Mouse (Mus musculus): ENCODE measurements around the gene Morn3. TPM values are rescaled to one million over a fixed set of nuclear protein-coding genes. Genes with fewer than 3 reads are reported as not detected.
A peak's percentile ranks its signal among the peaks of the same experiment; 100 is the strongest.

The Morn3 gene
- polyA plus RNA-seq, 1 experiment from 2014 or later: 0.67 TPM

GRCm38 (mm10) chr5:123017504-123017903 is 29.3 kb downstream of the Morn3 start:
- no peak for ATAC-seq (ENCODE audit: low read depth)
- 80% methylated on average over 4 of the region's 4 CpGs for WGBS
- Histone ChIP-seq H3K4me1 (replicated peaks) (peaks cover 45% of the 10 kb centered on the region), H3K36me3 (no peaks in the 10 kb centered on the region; the same call in 1 of the 2 replicates), H3K4me3 (no peak overlapping the region), H3K9ac (no peak overlapping the region), H3K27ac (replicated peaks) (no peak overlapping the region), H3K27me3 (no peaks in the 10 kb centered on the region), H3K9me3 (no peaks in the 10 kb centered on the region), H3K4me2 (no peak overlapping the region)

- peak overlapping the region; percentile 60 for H3K4me3 ChIP-seq
- WGBS: 23% methylated on average over 8 of the region's 8 CpGs
- no peak for ATAC-seq (ENCODE audit: low read depth)
- peak overlapping the region; percentile 94 for H3K27ac ChIP-seq (replicated peaks)
- H3K9ac ChIP-seq: peak overlapping the region; percentile 80
- no peaks in the 10 kb centered on the region for H3K36me3 ChIP-seq
- H3K4me1 ChIP-seq (replicated peaks): peaks cover 45% of the 10 kb centered on the region
- no peaks in the 10 kb centered on the region for H3K9me3 ChIP-seq
- no peaks in the 10 kb centered on the region for H3K27me3 ChIP-seq
- H3K4me2 ChIP-seq: peak overlapping the region; percentile 75
Observed at GRCm38 (mm10) chr5:123015915-123016314, 30.9 kb downstream of the Morn3 start.

DNA sequence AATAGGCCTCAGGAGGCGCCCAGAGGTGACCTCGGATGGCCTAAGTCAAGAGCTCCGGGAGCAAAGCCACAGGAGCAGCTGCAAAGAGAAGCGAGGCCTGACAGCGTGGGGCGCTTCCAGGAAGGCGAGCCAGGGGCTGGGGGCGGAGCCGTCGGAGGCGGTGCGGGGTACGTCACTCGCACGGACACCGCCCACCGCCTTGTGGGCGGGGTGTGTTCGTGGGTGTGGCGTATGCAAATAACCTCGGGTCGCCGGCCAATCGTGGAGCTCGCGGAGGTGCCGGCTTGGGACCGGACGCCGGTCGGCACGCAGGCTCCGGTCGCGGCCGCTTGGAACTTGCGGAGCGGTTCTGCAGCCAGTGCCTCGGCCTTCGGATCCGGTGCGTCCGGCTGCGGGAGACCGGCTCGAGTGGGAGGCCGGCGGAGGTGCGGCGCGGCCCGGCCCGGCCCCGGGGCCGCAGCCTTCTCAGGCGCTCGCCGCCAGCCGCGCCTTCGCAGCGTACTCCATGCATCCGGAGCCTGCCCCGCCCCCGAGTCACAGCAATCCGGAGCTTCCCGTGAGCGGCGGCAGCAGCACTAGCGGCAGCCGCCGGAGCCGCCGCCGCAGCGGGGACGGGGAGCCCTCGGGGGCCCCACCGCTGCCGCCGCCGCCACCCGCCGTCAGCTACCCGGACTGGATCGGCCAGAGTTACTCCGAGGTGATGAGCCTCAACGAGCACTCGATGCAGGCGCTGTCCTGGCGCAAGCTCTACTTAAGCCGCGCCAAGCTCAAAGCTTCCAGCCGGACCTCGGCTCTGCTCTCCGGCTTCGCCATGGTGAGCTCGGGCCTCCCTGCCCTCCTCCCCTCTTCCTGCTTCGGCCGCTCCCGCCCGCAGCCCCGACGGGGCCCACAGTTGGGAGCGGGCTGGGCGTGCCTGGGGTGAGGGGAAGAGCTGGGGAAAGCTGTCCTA is 31.8 kb downstream of the Morn3 start, which contains the start of gene Orai1:
TSS of gene Orai1 (plus strand) at position 322 of the 949 bp plus-strand sequence.
- Histone ChIP-seq H3K4me2 (peak within 1 kb of the TSS; percentile 75), H3K27me3 (no peaks in the 10 kb centered on the region), H3K9ac (peak within 1 kb of the TSS; percentile 80), H3K27ac (replicated peaks) (peak within 1 kb of the TSS; percentile 94), H3K4me1 (replicated peaks) (peaks cover 47% of the 10 kb centered on the region), H3K36me3 (no peaks in the 10 kb centered on the region), H3K9me3 (no peaks in the 10 kb centered on the region), H3K4me3 (peak within 1 kb of the TSS; percentile 60)
- ATAC-seq (ENCODE audit: low read depth): peak; percentile 94
- under 1% methylated on average over 106 of the region's 106 CpGs for WGBS

DNA sequence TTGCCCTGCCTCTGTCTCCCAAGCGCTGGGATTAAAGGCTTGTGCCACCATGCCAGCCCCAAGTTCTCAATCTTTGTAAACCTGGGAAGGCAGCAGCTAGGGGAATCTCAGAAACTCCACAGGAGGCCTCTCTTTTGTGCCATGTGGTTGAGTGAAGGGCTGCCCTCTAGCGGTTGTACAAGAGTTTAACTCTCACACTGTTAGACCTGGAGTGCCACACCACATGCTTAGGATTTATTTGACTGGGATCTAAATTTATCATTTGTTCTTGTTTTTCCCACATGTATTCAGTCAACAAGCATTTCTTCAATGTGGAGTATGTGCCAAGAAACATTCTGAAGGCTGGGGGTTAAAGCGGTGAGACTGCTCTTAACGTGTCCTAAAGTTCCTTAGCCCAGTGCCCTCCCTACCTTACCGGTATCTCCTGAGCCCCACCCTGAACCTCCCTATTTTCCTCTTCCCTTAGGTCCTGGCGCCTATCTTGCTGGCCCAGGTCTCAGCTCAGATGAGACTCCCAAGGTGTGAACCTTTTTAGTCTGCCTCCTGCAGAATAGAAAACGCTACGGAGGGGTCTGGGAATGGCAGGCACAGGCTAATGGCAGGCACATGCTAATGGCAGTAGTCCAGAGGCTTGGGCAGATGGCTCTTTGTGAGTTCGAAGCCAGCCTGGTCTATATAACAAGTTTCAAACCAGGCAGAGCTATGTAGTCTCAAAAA is 33.1 kb downstream of the Morn3 start:
- Histone ChIP-seq H3K9me3 (no peaks in the 10 kb centered on the region), H3K4me3 (no peak overlapping the region), H3K36me3 (no peaks in the 10 kb centered on the region), H3K27me3 (no peaks in the 10 kb centered on the region), H3K9ac (no peak overlapping the region), H3K4me2 (no peak overlapping the region), H3K4me1 (replicated peaks) (peaks cover 43% of the 10 kb centered on the region), H3K27ac (replicated peaks) (no peak overlapping the region; the same call in 1 of the 2 replicates)
- 65% methylated on average over 9 of the region's 9 CpGs for WGBS
- no peak for ATAC-seq (ENCODE audit: low read depth)

DNA sequence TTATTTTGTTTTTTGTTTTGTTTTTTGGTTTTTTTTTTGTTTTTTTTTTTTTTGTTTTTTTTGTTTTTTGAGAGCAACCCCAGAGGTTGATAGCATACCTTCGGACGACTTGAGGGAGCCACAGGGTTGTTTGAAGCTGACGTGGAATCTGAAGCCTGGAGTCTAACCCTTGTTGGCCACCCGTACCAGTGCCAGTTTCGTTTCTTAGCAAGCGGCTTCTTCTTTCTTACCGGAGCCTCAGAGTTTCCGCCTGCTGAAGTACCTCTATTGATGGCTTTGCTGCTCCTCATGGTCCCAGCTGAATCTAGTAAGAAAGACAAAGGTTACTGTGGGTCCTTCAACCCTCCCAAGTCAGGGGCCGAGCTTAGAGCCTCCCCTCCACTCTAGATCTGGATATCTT is 35.1 kb downstream of the Morn3 start:
- ATAC-seq (ENCODE audit: low read depth): no peak
- H3K4me1 ChIP-seq (replicated peaks): peaks cover 30% of the 10 kb centered on the region
- no peaks in the 10 kb centered on the region for H3K9me3 ChIP-seq
- no peak overlapping the region for H3K27ac ChIP-seq (replicated peaks)
- 96% methylated on average over 9 of the region's 9 CpGs for WGBS
- H3K36me3 ChIP-seq: no peaks in the 10 kb centered on the region
- no peaks in the 10 kb centered on the region for H3K27me3 ChIP-seq
- no peak overlapping the region for H3K9ac ChIP-seq
- no peak overlapping the region for H3K4me3 ChIP-seq
- no peak overlapping the region for H3K4me2 ChIP-seq

- H3K36me3 ChIP-seq: no peaks in the 10 kb centered on the region
- no peaks in the 10 kb centered on the region for H3K27me3 ChIP-seq
- H3K9me3 ChIP-seq: no peaks in the 10 kb centered on the region
- H3K9ac ChIP-seq: no peak overlapping the region
- peaks cover 27% of the 10 kb centered on the region for H3K4me1 ChIP-seq (replicated peaks)
- no peak overlapping the region for H3K4me2 ChIP-seq
- no peak overlapping the region for H3K27ac ChIP-seq (replicated peaks)
- 90% methylated on average over 6 of the region's 6 CpGs for WGBS
- ATAC-seq (ENCODE audit: low read depth): no peak
- H3K4me3 ChIP-seq: no peak overlapping the region
Observed at GRCm38 (mm10) chr5:123010806-123011205, 36.0 kb downstream of the Morn3 start.

GRCm38 (mm10) chr5:123009873-123010272 is 36.9 kb downstream of the Morn3 start:
- H3K9me3 ChIP-seq: no peaks in the 10 kb centered on the region
- H3K4me1 ChIP-seq (replicated peaks): peaks cover 24% of the 10 kb centered on the region
- 57% methylated on average over 11 of the region's 11 CpGs for WGBS
- no peak overlapping the region for H3K9ac ChIP-seq
- H3K27me3 ChIP-seq: no peaks in the 10 kb centered on the region
- H3K4me3 ChIP-seq: no peak overlapping the region
- ATAC-seq (ENCODE audit: low read depth): no peak
- no peaks in the 10 kb centered on the region for H3K36me3 ChIP-seq
- no peak overlapping the region for H3K4me2 ChIP-seq
- no peak overlapping the region for H3K27ac ChIP-seq (replicated peaks)

GRCm38 (mm10) chr5:123008877-123009493 is 37.8 kb downstream of the Morn3 start:
- WGBS: 83% methylated on average over 7 of the region's 7 CpGs

DNA sequence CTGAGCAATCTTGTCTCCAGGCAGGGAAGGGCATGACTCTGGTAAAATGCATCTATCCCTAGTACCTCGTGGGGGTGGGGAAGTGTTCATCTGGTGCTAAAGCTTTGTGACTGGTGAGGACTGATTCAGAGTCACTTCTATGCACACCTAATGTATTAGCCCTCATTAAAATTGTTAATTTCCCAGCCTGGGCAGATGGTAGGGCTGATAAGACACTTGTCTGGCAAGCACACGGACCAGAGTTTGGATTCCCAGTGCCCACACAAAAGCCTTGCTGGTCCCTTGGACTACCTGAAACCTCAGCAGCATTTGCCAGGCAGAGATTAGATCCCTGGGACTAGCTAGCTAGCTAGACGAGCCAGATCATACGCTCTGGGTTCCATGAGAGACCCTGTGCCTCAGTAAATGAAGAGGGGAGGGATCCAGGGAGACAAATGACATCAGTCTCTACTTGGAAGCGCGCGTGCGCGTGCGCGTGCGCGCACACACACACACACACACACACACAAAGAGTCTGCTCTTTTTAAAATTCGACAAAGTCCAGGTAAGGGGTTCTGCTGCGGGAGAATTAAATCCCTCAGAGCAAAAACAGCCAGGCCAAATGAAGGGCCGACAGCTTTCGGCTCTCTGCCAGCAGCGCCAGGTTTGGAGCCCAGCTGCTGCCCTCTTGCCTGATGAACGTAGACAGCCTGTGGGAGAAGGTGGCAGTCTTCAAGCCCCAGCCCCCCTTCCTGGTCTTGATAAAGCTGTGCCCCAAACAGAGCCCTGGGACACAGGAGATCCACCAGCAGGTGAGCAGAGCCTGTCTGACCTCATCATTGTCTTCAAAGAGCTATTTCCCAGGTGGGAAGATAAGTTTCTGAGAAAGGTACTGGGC is 40.9 kb downstream of the Morn3 start:
- 0 out of 2 replicates have a peak overlapping the region, but pooled peaks have one; percentile 1 for H3K4me2 ChIP-seq
- no peaks in the 10 kb centered on the region for H3K9me3 ChIP-seq
- H3K4me3 ChIP-seq: no peak overlapping the region
- H3K36me3 ChIP-seq: no peaks in the 10 kb centered on the region
- ATAC-seq (ENCODE audit: low read depth): peak; percentile 53; the same call in 1 of the 2 replicates
- no peak overlapping the region for H3K9ac ChIP-seq
- 65% methylated on average over 19 of the region's 19 CpGs for WGBS
- peak overlapping the region; percentile 52; the same call in 1 of the 2 replicates for H3K27ac ChIP-seq (replicated peaks)
- no peaks in the 10 kb centered on the region for H3K27me3 ChIP-seq
- H3K4me1 ChIP-seq (replicated peaks): peaks cover 19% of the 10 kb centered on the region

More at GRCm38 (mm10) chr5:123008877-123009493, 37.8 kb downstream of the Morn3 start:
- H3K27ac ChIP-seq (replicated peaks): no peak overlapping the region
- H3K9ac ChIP-seq: no peak overlapping the region
- H3K4me1 ChIP-seq (replicated peaks): peaks cover 19% of the 10 kb centered on the region
- no peaks in the 10 kb centered on the region for H3K36me3 ChIP-seq
- H3K27me3 ChIP-seq: no peaks in the 10 kb centered on the region
- H3K4me3 ChIP-seq: no peak overlapping the region
- ATAC-seq (ENCODE audit: low read depth): no peak
- no peaks in the 10 kb centered on the region for H3K9me3 ChIP-seq
- H3K4me2 ChIP-seq: no peak overlapping the region

GRCm38 (mm10) chr5:123000901-123001300 is 45.9 kb downstream of the Morn3 start:
- Histone ChIP-seq H3K9me3 (no peaks in the 10 kb centered on the region), H3K27ac (replicated peaks) (no peak overlapping the region), H3K9ac (no peak overlapping the region), H3K4me1 (replicated peaks) (peaks cover 3% of the 10 kb centered on the region; the same call in 1 of the 2 replicates), H3K27me3 (no peaks in the 10 kb centered on the region), H3K4me3 (no peak overlapping the region), H3K36me3 (no peaks in the 10 kb centered on the region), H3K4me2 (no peak overlapping the region)
- no peak for ATAC-seq (ENCODE audit: low read depth)
- 62% methylated on average over 1 of the region's 1 CpGs for WGBS

Data from neural tube, embryonic 13.5 days (tissue).